Mouse (Mus musculus): Measurements from ENCODE around the gene Thoc6. TPM values are rescaled to one million over a fixed set of nuclear protein-coding genes. Genes with fewer than 3 reads are reported as not detected.

Gene Thoc6
- polyA plus RNA-seq, 1 experiment from 2014 or later, result 71.1 TPM

- H3K9me3 ChIP-seq (replicated peaks), result no peaks in the 10 kb centered on the region
- peak overlapping the region; percentile 66 for H3K27ac ChIP-seq
- peaks cover 42% of the 10 kb centered on the region for H3K4me1 ChIP-seq
- peaks cover 28% of the 10 kb centered on the region for H3K27me3 ChIP-seq (ENCODE audit: low read depth, poor library complexity, severe bottlenecking)
- 64% methylated on average over 1 of the region's 1 CpGs for WGBS
- no peak for DNase-seq (ENCODE audit: low spot score)
- H3K36me3 ChIP-seq, result no peaks in the 10 kb centered on the region
- no peak overlapping the region for H3K4me3 ChIP-seq
Observed at GRCm38 (mm10) chr17:23694491-23694890, 20.8 kb upstream of the Thoc6 start.

- DNase-seq (ENCODE audit: low spot score), result no peak
- H3K9me3 ChIP-seq (replicated peaks), result no peaks in the 10 kb centered on the region
- H3K27ac ChIP-seq, result peak within 1 kb of the TSS; percentile 68
- H3K36me3 ChIP-seq, result no peaks in the 10 kb centered on the region
- peaks cover 34% of the 10 kb centered on the region for H3K4me1 ChIP-seq
- peaks cover 68% of the 10 kb centered on the region for H3K27me3 ChIP-seq (ENCODE audit: low read depth, poor library complexity, severe bottlenecking)
- H3K4me3 ChIP-seq, result peak within 1 kb of the TSS; percentile 20
- 13% methylated on average over 15 of the region's 15 CpGs for whole genome bisulfite sequencing
Observed at GRCm38 (mm10) chr17:23683856-23684672, 10.4 kb upstream of the Thoc6 start, which contains the start of gene Cldn9. Gene Cldn9, minus strand, starts transcription at chr17:23684026.

- DNase-seq (ENCODE audit: low spot score), result no peak
- Histone ChIP-seq H3K9me3 (replicated peaks) (no peaks in the 10 kb centered on the region), H3K27ac (peak overlapping the region; percentile 68; the same call in 1 of the 2 replicates), H3K27me3 (ENCODE audit: low read depth, poor library complexity, severe bottlenecking) (peaks cover 76% of the 10 kb centered on the region), H3K4me1 (peaks cover 36% of the 10 kb centered on the region), H3K4me3 (peak overlapping the region; percentile 20), H3K36me3 (no peaks in the 10 kb centered on the region)
- 16% methylated on average over 15 of the region's 15 CpGs for WGBS
Observed at GRCm38 (mm10) chr17:23683226-23683625, 9.5 kb upstream of the Thoc6 start.

- Histone ChIP-seq H3K4me3 (peak overlapping the region; percentile 20; the same call in 1 of the 2 replicates), H3K9me3 (replicated peaks) (no peaks in the 10 kb centered on the region), H3K4me1 (peaks cover 36% of the 10 kb centered on the region), H3K27ac (no peak overlapping the region; the same call in 1 of the 2 replicates), H3K27me3 (ENCODE audit: low read depth, poor library complexity, severe bottlenecking) (peaks cover 82% of the 10 kb centered on the region), H3K36me3 (no peaks in the 10 kb centered on the region)
- WGBS, result 62% methylated on average over 3 of the region's 3 CpGs
- no peak for DNase-seq (ENCODE audit: low spot score)
Observed at GRCm38 (mm10) chr17:23682530-23682929, 8.8 kb upstream of the Thoc6 start.

- no peaks in the 10 kb centered on the region for H3K9me3 ChIP-seq (replicated peaks)
- 67% methylated on average over 4 of the region's 4 CpGs for WGBS
- H3K27ac ChIP-seq, result no peak overlapping the region
- no peak overlapping the region; the same call in 1 of the 2 replicates for H3K4me3 ChIP-seq
- no peak for DNase-seq (ENCODE audit: low spot score)
- peaks cover 37% of the 10 kb centered on the region for H3K4me1 ChIP-seq
- no peaks in the 10 kb centered on the region for H3K36me3 ChIP-seq
- H3K27me3 ChIP-seq (ENCODE audit: low read depth, poor library complexity, severe bottlenecking), result peaks cover 82% of the 10 kb centered on the region
Observed at GRCm38 (mm10) chr17:23682092-23682491, 8.4 kb upstream of the Thoc6 start.

- Histone ChIP-seq H3K9me3 (replicated peaks) (no peaks in the 10 kb centered on the region), H3K36me3 (no peaks in the 10 kb centered on the region), H3K27me3 (ENCODE audit: low read depth, poor library complexity, severe bottlenecking) (peaks cover 91% of the 10 kb centered on the region), H3K4me1 (peaks cover 47% of the 10 kb centered on the region), H3K4me3 (no peak overlapping the region), H3K27ac (no peak overlapping the region)
- no peak for DNase-seq (ENCODE audit: low spot score)
- 74% methylated on average over 10 of the region's 10 CpGs for WGBS
Observed at GRCm38 (mm10) chr17:23681086-23681485, 7.4 kb upstream of the Thoc6 start.

GRCm38 (mm10) chr17:23680336-23680735 lies 6.7 kb upstream of the Thoc6 start:
- Histone ChIP-seq H3K27ac (no peak overlapping the region), H3K36me3 (no peaks in the 10 kb centered on the region), H3K4me1 (peaks cover 55% of the 10 kb centered on the region), H3K4me3 (0 out of 2 replicates have a peak overlapping the region, but pooled peaks have one; percentile 36), H3K27me3 (ENCODE audit: low read depth, poor library complexity, severe bottlenecking) (peaks cover 93% of the 10 kb centered on the region), H3K9me3 (replicated peaks) (no peaks in the 10 kb centered on the region)
- 70% methylated on average over 9 of the region's 9 CpGs for WGBS
- no peak for DNase-seq (ENCODE audit: low spot score)

GRCm38 (mm10) chr17:23679127-23679835 lies 5.6 kb upstream of the Thoc6 start, which contains the start of gene Cldn6:
Gene Cldn6, plus strand, starts transcription at chr17:23679249.
- Histone ChIP-seq H3K4me1 (peaks cover 61% of the 10 kb centered on the region), H3K9me3 (replicated peaks) (no peaks in the 10 kb centered on the region), H3K36me3 (no peaks in the 10 kb centered on the region), H3K4me3 (peak within 1 kb of the TSS; percentile 36), H3K27ac (no peak within 1 kb of the TSS), H3K27me3 (ENCODE audit: low read depth, poor library complexity, severe bottlenecking) (peaks cover 93% of the 10 kb centered on the region)
- DNase-seq (ENCODE audit: low spot score), result peak; percentile 47
- WGBS, result 2% methylated on average over 38 of the region's 38 CpGs

GRCm38 (mm10) chr17:23677236-23677679 lies 3.6 kb upstream of the Thoc6 start, which contains the start of gene Tnfrsf12a:
Gene Tnfrsf12a, minus strand, starts transcription at chr17:23677468.
- Histone ChIP-seq H3K4me3 (peak within 1 kb of the TSS; percentile 58), H3K27ac (peak within 1 kb of the TSS; percentile 37), H3K36me3 (no peaks in the 10 kb centered on the region), H3K4me1 (peaks cover 62% of the 10 kb centered on the region), H3K9me3 (replicated peaks) (no peaks in the 10 kb centered on the region), H3K27me3 (ENCODE audit: low read depth, poor library complexity, severe bottlenecking) (peaks cover 76% of the 10 kb centered on the region)
- under 1% methylated on average over 34 of the region's 34 CpGs for WGBS
- peak; percentile 87 for DNase-seq (ENCODE audit: low spot score)

- H3K36me3 ChIP-seq, result no peaks in the 10 kb centered on the region
- H3K27ac ChIP-seq, result peak overlapping the region; percentile 37; the same call in 1 of the 2 replicates
- H3K4me1 ChIP-seq, result peaks cover 62% of the 10 kb centered on the region
- peaks cover 69% of the 10 kb centered on the region for H3K27me3 ChIP-seq (ENCODE audit: low read depth, poor library complexity, severe bottlenecking)
- H3K4me3 ChIP-seq, result peak overlapping the region; percentile 58
- H3K9me3 ChIP-seq (replicated peaks), result no peaks in the 10 kb centered on the region
- WGBS, result under 1% methylated on average over 37 of the region's 37 CpGs
- peak; percentile 60 for DNase-seq (ENCODE audit: low spot score)
Observed at GRCm38 (mm10) chr17:23676473-23677031, 2.9 kb upstream of the Thoc6 start.

- peaks cover 1% of the 10 kb centered on the region for H3K36me3 ChIP-seq
- H3K4me1 ChIP-seq, result peaks cover 62% of the 10 kb centered on the region
- 9% methylated on average over 15 of the region's 15 CpGs for WGBS
- H3K27ac ChIP-seq, result no peak overlapping the region
- peaks cover 60% of the 10 kb centered on the region for H3K27me3 ChIP-seq (ENCODE audit: low read depth, poor library complexity, severe bottlenecking)
- peak; percentile 51 for DNase-seq (ENCODE audit: low spot score)
- H3K9me3 ChIP-seq (replicated peaks), result no peaks in the 10 kb centered on the region
- peak overlapping the region; percentile 58 for H3K4me3 ChIP-seq
Observed at GRCm38 (mm10) chr17:23675564-23676281, 2.0 kb upstream of the Thoc6 start.

- WGBS, result 25% methylated on average over 5 of the region's 5 CpGs
- Histone ChIP-seq H3K4me3 (peak overlapping the region; percentile 68; the same call in 1 of the 2 replicates), H3K27ac (no peak overlapping the region), H3K36me3 (peaks cover 7% of the 10 kb centered on the region), H3K27me3 (ENCODE audit: low read depth, poor library complexity, severe bottlenecking) (peaks cover 54% of the 10 kb centered on the region), H3K4me1 (peaks cover 62% of the 10 kb centered on the region), H3K9me3 (replicated peaks) (no peaks in the 10 kb centered on the region)
- DNase-seq (ENCODE audit: low spot score), result no peak
Observed at GRCm38 (mm10) chr17:23675127-23675526, 1.4 kb upstream of the Thoc6 start.
